Mouse (Mus musculus) gastrocnemius, adult 8-10 months (tissue): ENCODE measurements around the gene Chrna5. TPM values are rescaled to one million over a fixed set of nuclear protein-coding genes. Genes with fewer than 3 reads are reported as not detected.

Experiments used
- DNase-seq, 2 experiments: peaks; one replicate each; pipeline ENCODE4 v3.0.0; 2022; ENCODE audit warnings: low spot score in 2 of 2
- total RNA-seq, 4 experiments: library from RNA; stranded (reverse); gene quantifications; 2 replicates each; pipeline ENCODE4 v1.2.4; 2022

Gene Chrna5
- total RNA-seq, 4 experiments from 2014 or later, result 0.11 TPM; not detected in 3

- no peak for DNase-seq
Measured at GRCm38 (mm10) chr9:55023326-55023725, 42.6 kb downstream of the Chrna5 start.

- DNase-seq, result peak; percentile 40 to 47
Measured at GRCm38 (mm10) chr9:55023902-55024583, 43.4 kb downstream of the Chrna5 start.

GRCm38 (mm10) chr9:55025534-55026274 lies 45.0 kb downstream of the Chrna5 start:
- DNase-seq, result no peak

- DNase-seq, result no peak
Measured at GRCm38 (mm10) chr9:55026275-55026663, 45.6 kb downstream of the Chrna5 start, which contains the start of gene Chrna3. Chrna3 (minus strand) TSS chr9:55026562.

- DNase-seq, result no peak
Measured at GRCm38 (mm10) chr9:55031435-55032167, 50.9 kb downstream of the Chrna5 start.

- DNase-seq, result no peak
Measured at GRCm38 (mm10) chr9:55038948-55039347, 58.3 kb downstream of the Chrna5 start.

- DNase-seq, result no peak
Measured at GRCm38 (mm10) chr9:55039983-55040382, 59.3 kb downstream of the Chrna5 start.

- no peak for DNase-seq
Measured at GRCm38 (mm10) chr9:55041389-55041788, 60.7 kb downstream of the Chrna5 start.

- no peak for DNase-seq
Measured at GRCm38 (mm10) chr9:55043688-55044087, 63.0 kb downstream of the Chrna5 start.

GRCm38 (mm10) chr9:55045001-55045400 lies 64.3 kb downstream of the Chrna5 start:
- DNase-seq, result no peak

GRCm38 (mm10) chr9:55046764-55047163 lies 66.1 kb downstream of the Chrna5 start:
- no peak for DNase-seq

- no peak for DNase-seq
Measured at GRCm38 (mm10) chr9:55048211-55048880, 67.7 kb downstream of the Chrna5 start, which contains the start of gene Chrnb4. Chrnb4 (minus strand) TSS chr9:55048779.

- DNase-seq, result no peak
Measured at GRCm38 (mm10) chr9:55055386-55055930, 74.8 kb downstream of the Chrna5 start.

Other genes starting within 250 kb of the Chrna5 start
- 10 to 100 TPM; 15.5 to 20.2 (median 17.1) TPM for gene Wdr61, start 246.4 kb upstream of the Chrna5 start, total RNA-seq
- 1 to 10 TPM in 1 of 4 experiments, under 1 TPM in 2, not detected in 1; 0.41 to 2.0 (median 0.88) TPM for gene Crabp1, start 216.1 kb upstream of the Chrna5 start, total RNA-seq
- 10 to 100 TPM; 17.3 to 18.9 (median 18.5) TPM for gene Ireb2, start 117.1 kb upstream of the Chrna5 start, total RNA-seq
- under 1 TPM; 0.53 to 0.73 (median 0.57) TPM for gene Hykk, start 63.6 kb upstream of the Chrna5 start, total RNA-seq
- gene Psma4, start 30.1 kb upstream of the Chrna5 start, total RNA-seq, result 100 to 1,000 TPM; 114 to 129 (median 121) TPM
- gene AY074887, start 29.9 kb upstream of the Chrna5 start, total RNA-seq, result not detected
- gene Chrna3, start 45.7 kb downstream of the Chrna5 start, total RNA-seq, result not detected
- under 1 TPM in 1 of 4 experiments, not detected in 3; 0.13 TPM for gene Chrnb4, start 67.9 kb downstream of the Chrna5 start, total RNA-seq
- gene Ube2q2, start 168.0 kb downstream of the Chrna5 start, total RNA-seq, result 10 to 100 TPM; 35.9 to 40.1 (median 37.6) TPM
- 10 to 100 TPM; 18.1 to 22.2 (median 19.9) TPM for gene Fbxo22, start 228.0 kb downstream of the Chrna5 start, total RNA-seq